Mouse (Mus musculus): ENCODE results near the gene Sec13. TPM values are rescaled to one million over a fixed set of nuclear protein-coding genes. Genes with fewer than 3 reads are reported as not detected.

Gene Sec13
- polyA plus RNA-seq, 1 experiment from 2014 or later = 288 TPM

DNA sequence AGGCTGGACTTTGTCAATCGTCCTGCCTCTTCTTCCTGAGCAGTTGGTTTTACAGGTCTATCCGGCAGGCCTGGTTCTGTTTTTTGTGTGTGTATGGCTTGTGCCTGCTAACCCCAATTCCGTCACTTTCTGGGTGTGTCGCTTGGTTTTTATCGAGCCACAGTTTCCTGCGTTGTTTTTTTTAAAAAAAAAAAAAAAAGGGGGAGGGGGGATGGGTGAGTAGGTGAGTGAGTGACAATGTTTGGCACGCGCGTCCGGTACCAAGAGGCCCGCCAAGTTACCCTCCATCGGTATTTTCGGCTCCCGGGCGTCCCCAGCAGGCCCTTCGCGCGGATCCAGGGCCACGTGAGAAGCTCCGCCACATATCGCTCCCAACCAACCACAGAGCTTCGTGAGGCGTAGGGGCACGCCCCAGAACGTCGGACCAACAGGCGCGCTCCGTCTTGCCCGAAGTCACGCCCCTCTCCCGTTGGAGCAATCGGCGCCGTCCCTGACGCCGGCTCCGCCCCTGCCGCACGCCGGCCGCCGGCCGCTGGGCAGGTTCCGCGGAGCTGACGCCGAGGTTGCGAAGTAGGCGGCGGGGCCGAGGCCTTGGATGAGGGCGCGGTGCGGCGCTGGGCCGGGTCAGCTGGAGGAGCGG lies 43.8 kb downstream of the Sec13 start, which contains the start of gene Tatdn2:
Gene Tatdn2 (plus strand): TSS at position 469 of the 640 bp plus-strand sequence.
- Histone ChIP-seq H3K9me3 (no peaks in the 10 kb centered on the region), H3K27ac (replicated peaks) (peak within 1 kb of the TSS; percentile 90), H3K4me3 (peak within 1 kb of the TSS; percentile 97), H3K4me1 (peaks cover 35% of the 10 kb centered on the region), H3K27me3 (replicated peaks; ENCODE audit: low read depth, poor library complexity, severe bottlenecking) (no peaks in the 10 kb centered on the region), H3K36me3 (replicated peaks) (peaks cover 33% of the 10 kb centered on the region)
- WGBS = under 1% methylated on average over 58 of the region's 58 CpGs
- peak; percentile 97 for DNase-seq (ENCODE audit: low spot score)

DNA sequence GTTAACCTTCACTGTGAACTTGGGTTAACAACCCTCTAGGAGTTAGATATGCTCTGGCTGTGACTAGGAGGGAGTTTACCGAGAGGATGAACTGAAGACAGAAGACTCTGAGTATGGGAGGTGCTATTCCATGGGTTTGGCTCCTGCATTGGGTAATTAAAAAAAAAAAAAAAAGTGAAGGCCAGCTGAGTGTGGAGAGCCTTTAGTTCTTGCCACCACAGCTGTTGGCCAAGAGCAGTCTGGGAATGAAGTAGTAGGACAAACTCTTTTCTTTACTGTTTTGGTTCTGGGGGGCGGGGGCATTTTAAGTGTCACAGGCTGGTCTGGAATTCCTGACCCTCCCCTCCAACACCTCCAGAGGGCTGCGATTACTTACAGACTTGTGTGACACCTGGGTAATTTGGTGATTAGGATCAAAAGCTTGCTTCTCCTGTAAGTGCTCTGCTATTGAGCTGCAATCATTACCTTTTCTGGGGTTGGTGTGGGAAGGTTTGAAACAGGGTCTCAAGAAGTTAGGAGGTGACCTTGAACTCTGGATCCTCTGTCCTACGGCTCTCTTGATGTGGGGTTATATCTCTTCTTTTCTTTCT lies 44.7 kb downstream of the Sec13 start:
- Histone ChIP-seq H3K27me3 (replicated peaks; ENCODE audit: low read depth, poor library complexity, severe bottlenecking) (no peaks in the 10 kb centered on the region), H3K36me3 (replicated peaks) (peaks cover 24% of the 10 kb centered on the region), H3K4me3 (peak overlapping the region; percentile 97), H3K4me1 (peaks cover 38% of the 10 kb centered on the region), H3K27ac (replicated peaks) (peak overlapping the region; percentile 90), H3K9me3 (no peaks in the 10 kb centered on the region)
- WGBS = 73% methylated on average over 4 of the region's 4 CpGs
- no peak for DNase-seq (ENCODE audit: low spot score)

DNA sequence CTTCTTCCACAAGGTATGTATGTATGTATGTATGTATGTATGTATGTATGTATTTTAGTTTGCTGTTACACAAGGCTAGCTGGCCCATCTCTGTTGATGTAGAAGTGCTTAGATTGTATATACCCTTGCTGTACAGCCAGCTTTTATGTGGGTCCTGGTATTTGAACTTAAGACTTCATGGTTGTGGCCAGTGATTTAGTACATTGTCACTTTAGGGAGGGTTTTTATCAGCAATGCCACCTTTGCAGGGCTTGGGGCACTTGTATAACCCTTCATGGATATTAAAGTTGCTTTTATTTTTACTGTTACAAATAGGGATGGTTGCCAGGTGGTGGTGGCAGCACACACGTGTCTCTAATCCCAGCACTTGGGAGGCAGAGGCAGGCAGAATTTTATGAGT lies 45.3 kb downstream of the Sec13 start:
- H3K4me3 ChIP-seq = no peak overlapping the region
- 87% methylated on average over 1 of the region's 1 CpGs for WGBS
- H3K4me1 ChIP-seq = peaks cover 45% of the 10 kb centered on the region

DNA sequence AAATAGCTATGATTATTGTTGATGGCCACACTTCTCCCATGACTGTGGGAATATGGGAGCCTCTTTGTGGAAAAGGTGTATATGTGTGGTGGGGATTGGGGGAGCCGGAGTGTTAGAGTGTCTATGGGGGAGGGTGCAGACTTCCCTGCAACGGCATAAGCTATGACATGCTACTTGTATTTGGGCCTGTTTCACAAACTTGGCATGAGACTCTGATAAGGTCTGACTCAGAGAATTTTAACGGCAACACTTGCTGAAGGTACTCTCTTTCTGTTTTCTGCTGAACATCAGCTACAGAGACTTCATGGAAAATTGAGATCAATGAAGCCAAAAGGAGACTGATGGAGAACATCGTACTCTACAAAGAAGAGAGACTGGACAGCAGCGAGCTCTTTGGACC lies 47.2 kb downstream of the Sec13 start:
- Histone ChIP-seq H3K36me3 (replicated peaks) (peaks cover 6% of the 10 kb centered on the region), H3K27ac (replicated peaks) (no peak overlapping the region), H3K4me1 (peaks cover 44% of the 10 kb centered on the region), H3K9me3 (no peaks in the 10 kb centered on the region), H3K27me3 (replicated peaks; ENCODE audit: low read depth, poor library complexity, severe bottlenecking) (no peaks in the 10 kb centered on the region), H3K4me3 (no peak overlapping the region)
- 95% methylated on average over 5 of the region's 5 CpGs for WGBS
- no peak for DNase-seq (ENCODE audit: low spot score)

More for the DNA sequence above, 45.3 kb downstream of the Sec13 start:
- DNase-seq (ENCODE audit: low spot score) = no peak
- Histone ChIP-seq H3K27me3 (replicated peaks; ENCODE audit: low read depth, poor library complexity, severe bottlenecking) (no peaks in the 10 kb centered on the region), H3K27ac (replicated peaks) (no peak overlapping the region), H3K36me3 (replicated peaks) (peaks cover 18% of the 10 kb centered on the region), H3K9me3 (no peaks in the 10 kb centered on the region)

DNA sequence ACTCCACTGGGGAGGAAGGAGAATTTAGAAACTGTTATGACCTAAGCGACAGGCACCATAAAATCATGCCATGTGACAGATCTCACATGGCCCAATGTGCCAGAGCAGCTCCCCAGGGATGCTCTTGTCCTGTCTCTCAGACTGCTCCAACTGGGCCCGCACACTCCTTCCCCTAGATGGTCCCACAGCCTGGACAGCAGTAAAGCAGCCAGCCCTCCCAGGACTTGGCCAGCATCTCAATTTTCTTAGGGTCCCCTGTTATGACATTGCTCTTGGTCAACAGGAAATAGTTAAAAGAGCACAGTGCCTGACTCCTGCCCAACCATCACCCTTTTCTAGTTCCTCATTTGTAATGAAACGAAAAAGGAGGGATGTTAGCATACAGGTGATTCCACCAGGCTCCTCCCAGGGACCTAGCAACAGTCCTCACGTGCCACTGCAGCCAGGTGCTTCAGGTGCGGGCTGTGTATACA lies 47.8 kb downstream of the Sec13 start:
- peaks cover 37% of the 10 kb centered on the region for H3K4me1 ChIP-seq
- no peaks in the 10 kb centered on the region for H3K27me3 ChIP-seq (replicated peaks; ENCODE audit: low read depth, poor library complexity, severe bottlenecking)
- peak overlapping the region; percentile 44; the same call in 1 of the 2 replicates for H3K27ac ChIP-seq (replicated peaks)
- no peaks in the 10 kb centered on the region for H3K9me3 ChIP-seq
- WGBS = 85% methylated on average over 5 of the region's 5 CpGs
- peaks cover 6% of the 10 kb centered on the region for H3K36me3 ChIP-seq (replicated peaks)
- no peak for DNase-seq (ENCODE audit: low spot score)
- H3K4me3 ChIP-seq = no peak overlapping the region

DNA sequence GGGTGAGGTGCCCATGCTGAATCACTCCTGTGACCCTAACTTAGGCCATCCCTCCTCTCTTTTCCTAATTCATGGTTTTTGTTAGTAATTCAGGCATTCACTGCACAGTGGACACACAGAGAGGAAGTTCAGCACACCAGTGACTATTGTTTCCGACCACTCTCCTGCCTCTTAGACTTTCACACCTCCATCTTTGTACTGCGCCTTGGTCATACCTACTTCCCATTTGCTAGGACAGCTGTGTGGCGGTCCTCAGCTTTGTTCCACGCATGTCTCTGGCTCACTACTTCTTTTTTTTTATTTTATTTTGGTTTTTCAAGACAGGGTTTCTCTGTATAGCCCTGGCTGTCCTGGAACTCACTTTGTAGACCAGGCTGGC lies 49.5 kb downstream of the Sec13 start:
- Histone ChIP-seq H3K36me3 (replicated peaks) (peaks cover 6% of the 10 kb centered on the region), H3K4me1 (peaks cover 40% of the 10 kb centered on the region), H3K27me3 (replicated peaks; ENCODE audit: low read depth, poor library complexity, severe bottlenecking) (0 out of 2 replicates have a peak, but pooled peaks cover 5% of the 10 kb centered on the region), H3K4me3 (peak overlapping the region; percentile 45), H3K9me3 (no peaks in the 10 kb centered on the region), H3K27ac (replicated peaks) (peak overlapping the region; percentile 92)
- 78% methylated on average over 4 of the region's 4 CpGs for WGBS
- DNase-seq (ENCODE audit: low spot score) = no peak

DNA sequence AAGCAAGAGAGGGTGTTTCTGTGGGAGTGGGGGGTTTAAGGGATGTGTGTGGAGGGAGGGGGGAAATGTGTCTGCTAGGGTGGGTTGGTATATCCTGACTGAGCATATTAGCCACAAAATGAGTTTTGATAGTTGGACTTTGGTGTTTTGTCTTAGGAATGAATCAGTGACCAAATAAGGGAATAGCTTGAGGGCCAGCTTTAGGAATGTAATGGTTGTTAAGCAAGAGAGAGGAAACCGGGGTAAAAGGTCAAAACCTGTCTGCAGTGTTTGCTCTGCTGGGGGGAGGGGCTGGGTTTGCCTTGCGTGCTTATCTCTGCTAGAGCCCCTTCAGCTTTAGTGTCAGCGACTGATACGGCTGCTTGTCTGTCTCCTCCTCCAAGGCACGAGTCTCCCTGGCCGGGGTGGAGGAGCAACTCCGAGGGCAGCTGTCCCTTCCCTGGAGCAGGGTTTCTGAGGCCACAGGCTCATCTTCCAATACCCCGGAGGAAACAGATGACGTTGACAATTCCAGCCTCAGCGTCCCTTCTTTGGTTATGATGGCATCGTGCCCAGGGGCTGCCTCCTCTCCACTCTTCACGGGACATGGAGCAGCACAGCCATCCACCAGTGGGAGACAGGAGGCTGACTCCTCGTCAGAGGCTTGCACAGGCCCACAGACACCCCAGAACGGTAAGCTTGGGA lies 50.0 kb downstream of the Sec13 start:
- 6% methylated on average over 14 of the region's 14 CpGs for WGBS

DNA sequence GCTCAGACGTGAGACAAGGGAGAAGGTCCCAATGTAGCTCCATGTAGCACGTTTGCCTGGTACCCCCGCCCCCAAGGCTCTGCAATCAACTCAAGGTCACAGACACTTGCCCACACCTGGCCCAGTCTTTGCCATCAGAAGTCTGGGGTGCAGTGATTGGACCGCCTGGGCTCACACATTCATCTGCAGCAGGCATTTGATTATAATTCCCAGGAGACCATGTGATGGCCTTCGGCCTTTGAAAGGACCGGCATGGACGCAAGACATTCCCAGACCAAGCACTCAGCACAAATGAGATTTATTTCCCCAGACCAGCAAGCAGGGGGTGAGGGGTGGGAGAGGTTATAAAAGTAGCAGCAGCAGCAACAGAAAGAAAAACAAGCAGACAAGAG lies 50.5 kb downstream of the Sec13 start:
- Histone ChIP-seq H3K4me3 (peak overlapping the region; percentile 45), H3K27me3 (replicated peaks; ENCODE audit: low read depth, poor library complexity, severe bottlenecking) (0 out of 2 replicates have a peak, but pooled peaks cover 5% of the 10 kb centered on the region), H3K27ac (replicated peaks) (peak overlapping the region; percentile 92), H3K36me3 (replicated peaks) (peaks cover 6% of the 10 kb centered on the region), H3K9me3 (no peaks in the 10 kb centered on the region), H3K4me1 (peaks cover 35% of the 10 kb centered on the region)
- 14% methylated on average over 7 of the region's 7 CpGs for WGBS
- DNase-seq (ENCODE audit: low spot score) = peak; percentile 75

More for the DNA sequence above, 50.0 kb downstream of the Sec13 start:
- Histone ChIP-seq H3K4me3 (peak overlapping the region; percentile 45), H3K27me3 (replicated peaks; ENCODE audit: low read depth, poor library complexity, severe bottlenecking) (0 out of 2 replicates have a peak, but pooled peaks cover 5% of the 10 kb centered on the region), H3K9me3 (no peaks in the 10 kb centered on the region), H3K4me1 (peaks cover 35% of the 10 kb centered on the region), H3K36me3 (replicated peaks) (peaks cover 6% of the 10 kb centered on the region), H3K27ac (replicated peaks) (peak overlapping the region; percentile 92)
- peak; percentile 86 for DNase-seq (ENCODE audit: low spot score)

DNA sequence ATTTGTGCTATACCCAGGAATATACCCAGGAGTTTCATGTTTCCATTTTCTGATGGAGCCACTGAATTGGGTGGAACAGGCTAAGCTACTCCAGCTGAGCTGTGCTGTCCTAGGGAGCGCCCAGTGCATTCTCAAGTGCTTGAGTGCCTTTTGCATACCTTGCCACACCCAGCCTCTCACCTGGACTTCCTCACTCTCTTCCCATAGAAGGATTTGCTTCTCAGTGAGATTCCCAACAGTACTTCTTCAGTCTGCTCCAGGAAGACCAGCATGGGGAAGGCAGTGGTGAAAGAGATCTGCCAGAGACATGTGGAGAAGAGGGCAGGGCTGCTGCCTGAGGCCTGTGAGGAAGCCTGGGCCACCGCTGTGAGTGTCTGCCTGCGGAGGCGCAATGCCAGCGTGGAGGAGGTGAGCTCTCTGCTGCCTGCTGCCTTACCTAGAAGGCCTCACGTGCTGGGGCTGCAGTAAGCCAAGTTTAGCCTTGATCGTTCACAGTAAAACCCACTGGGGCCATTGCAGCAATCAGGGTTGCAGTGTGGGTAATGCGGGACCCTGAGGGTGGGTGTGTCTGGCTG lies 53.9 kb downstream of the Sec13 start:
- WGBS = 42% methylated on average over 8 of the region's 8 CpGs
- 0 out of 2 replicates have a peak, but pooled peaks cover 5% of the 10 kb centered on the region for H3K27me3 ChIP-seq (replicated peaks; ENCODE audit: low read depth, poor library complexity, severe bottlenecking)
- H3K9me3 ChIP-seq = no peaks in the 10 kb centered on the region
- no peak overlapping the region for H3K4me3 ChIP-seq
- H3K36me3 ChIP-seq (replicated peaks) = no peaks in the 10 kb centered on the region
- peak overlapping the region; percentile 48 for H3K27ac ChIP-seq (replicated peaks)
- H3K4me1 ChIP-seq = peaks cover 27% of the 10 kb centered on the region
- DNase-seq (ENCODE audit: low spot score) = no peak

DNA sequence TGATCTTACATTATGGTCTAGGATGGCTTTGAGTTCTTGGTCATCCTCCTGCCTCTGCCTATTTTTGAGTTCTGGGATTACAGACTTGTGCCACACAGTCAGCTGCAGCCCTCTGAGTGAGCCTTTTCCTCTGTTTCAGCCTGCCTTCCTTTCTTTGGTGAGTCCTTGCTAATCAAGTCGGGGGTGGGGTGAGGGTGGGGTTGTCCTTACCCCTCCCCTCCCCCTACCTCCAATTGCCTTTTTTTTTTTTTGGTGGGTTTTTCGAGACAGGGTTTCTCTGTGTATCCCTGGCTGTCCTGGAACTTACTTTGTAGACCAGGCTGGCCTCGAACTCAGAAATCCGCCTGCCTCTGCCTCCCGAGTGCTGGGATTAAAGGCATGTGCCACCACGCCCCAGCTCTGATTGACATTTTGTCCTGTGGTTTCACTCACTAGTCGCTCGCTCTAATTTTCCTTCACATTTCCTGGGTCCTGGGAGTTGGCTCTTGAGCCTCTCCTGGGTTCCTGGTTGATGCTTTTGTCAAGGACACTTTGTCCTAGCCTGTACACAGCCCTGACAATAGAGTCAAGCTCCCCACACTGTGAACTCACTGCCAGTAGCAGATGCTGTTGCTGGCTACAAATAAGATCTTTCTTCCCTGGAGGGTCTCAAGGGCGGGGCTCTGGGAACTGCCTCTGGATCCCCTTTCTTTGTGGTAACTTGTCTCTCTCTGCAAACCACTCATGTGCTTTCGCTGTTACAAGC lies 57.3 kb downstream of the Sec13 start:
- WGBS = 84% methylated on average over 10 of the region's 10 CpGs
- Histone ChIP-seq H3K27me3 (replicated peaks; ENCODE audit: low read depth, poor library complexity, severe bottlenecking) (0 out of 2 replicates have a peak, but pooled peaks cover 5% of the 10 kb centered on the region), H3K27ac (replicated peaks) (no peak overlapping the region), H3K36me3 (replicated peaks) (no peaks in the 10 kb centered on the region), H3K4me3 (no peak overlapping the region), H3K9me3 (no peaks in the 10 kb centered on the region), H3K4me1 (peaks cover 17% of the 10 kb centered on the region)
- DNase-seq (ENCODE audit: low spot score) = no peak

DNA sequence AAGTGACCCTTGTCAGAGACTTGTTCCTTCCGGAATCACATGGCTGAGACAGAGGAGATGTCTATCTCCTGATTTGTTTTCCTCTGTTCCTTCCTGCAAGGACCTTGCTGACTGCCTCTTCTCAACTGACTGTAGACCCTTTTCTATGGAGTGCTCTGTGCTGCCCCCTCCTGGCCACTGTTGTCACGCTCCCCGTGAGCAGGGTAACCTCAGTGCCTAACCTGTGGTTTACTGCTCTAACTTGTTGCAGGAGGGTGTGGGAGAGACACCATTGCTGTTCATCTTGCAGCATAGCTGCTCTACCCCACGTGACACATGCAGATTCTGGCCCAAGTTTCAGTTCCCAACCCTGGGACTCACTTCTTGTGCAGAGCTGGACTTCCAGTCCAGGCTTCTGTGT lies 59.3 kb downstream of the Sec13 start:
- Histone ChIP-seq H3K27me3 (replicated peaks; ENCODE audit: low read depth, poor library complexity, severe bottlenecking) (no peaks in the 10 kb centered on the region), H3K4me1 (peaks cover 16% of the 10 kb centered on the region)

More for the DNA sequence above, 59.3 kb downstream of the Sec13 start:
- Histone ChIP-seq H3K27ac (replicated peaks) (no peak overlapping the region), H3K4me3 (no peak overlapping the region), H3K36me3 (replicated peaks) (no peaks in the 10 kb centered on the region), H3K9me3 (no peaks in the 10 kb centered on the region)
- WGBS = 11% methylated on average over 4 of the region's 4 CpGs
- peak; percentile 86 for DNase-seq (ENCODE audit: low spot score)
